Mouse (Mus musculus) liver, embryonic 15.5 days (tissue): ENCODE results near the gene Cabp2. TPM values are rescaled to one million over a fixed set of nuclear protein-coding genes. Genes with fewer than 3 reads are reported as not detected.

Experiments
- ATAC-seq: fragments of 200-750 bp; cut with Nextera tagmentation; 2 replicates; pipeline ENCODE4 v1.8.0; 2017; ENCODE audit warnings: moderate number of reproducible peaks, mild to moderate bottlenecking, moderate library complexity; ENCODE audit not compliant: insufficient read depth
- H3K27ac ChIP-seq: fragments of 300-500 bp; sonication (generic); replicated peaks from 2 replicates; pipeline ENCODE4 v1.5.1; 2015; ENCODE audit warnings: mild to moderate bottlenecking, inconsistent platforms
- H3K27me3 ChIP-seq: fragments of 300-500 bp; sonication (generic); 2 replicates; pipeline ENCODE4 v1.6.1; 2015; ENCODE audit warnings: mild to moderate bottlenecking, inconsistent platforms
- H3K36me3 ChIP-seq: fragments of 300-500 bp; sonication (generic); replicated peaks from 2 replicates; pipeline ENCODE4 v1.6.1; 2015; ENCODE audit warnings: moderate library complexity, mild to moderate bottlenecking, inconsistent platforms
- H3K4me1 ChIP-seq: fragments of 300-500 bp; sonication (generic); replicated peaks from 2 replicates; pipeline ENCODE4 v1.6.1; 2015; ENCODE audit warnings: inconsistent platforms
- H3K4me2 ChIP-seq: fragments of 300-500 bp; sonication (generic); 2 replicates; pipeline ENCODE4 v1.6.1; 2015; ENCODE audit warnings: moderate library complexity, mild to moderate bottlenecking, inconsistent platforms
- H3K4me3 ChIP-seq: fragments of 300-500 bp; sonication (generic); replicated peaks from 2 replicates; pipeline ENCODE4 v1.5.1; 2015; ENCODE audit warnings: mild to moderate bottlenecking, inconsistent platforms
- H3K9ac ChIP-seq: fragments of 300-500 bp; sonication (generic); 2 replicates; pipeline ENCODE4 v1.6.1; 2015; ENCODE audit warnings: moderate library complexity, mild to moderate bottlenecking, inconsistent platforms
- H3K9me3 ChIP-seq: fragments of 300-500 bp; sonication (generic); replicated peaks from 2 replicates; pipeline ENCODE4 v1.6.1; 2016; ENCODE audit warnings: inconsistent platforms
- WGBS: fragments of 180-500 bp; shearing (Covaris S2); methylation state at CpG from one replicate; pipeline ENCODE4 v1.1.7; 2015; ENCODE audit warnings: mixed read lengths; ENCODE audit not compliant: insufficient replicate concordance; 5-methylcytosine and 5-hydroxymethylcytosine counted together
- polyA plus RNA-seq: library from polyadenylated mRNA; unstranded; fragments of >200 nt; fragmentation: Nextera tagmentation; extraction: Ambion mirVana; gene quantifications from 2 replicates; pipeline ENCODE4 v1.2.1, GENCODE M21; 2015

The Cabp2 gene
- polyA plus RNA-seq, 1 experiment from 2014 or later, result 0.38 TPM

GRCm38 (mm10) chr19:4103294-4103693 is 21.9 kb downstream of the Cabp2 start:
- no peak for ATAC-seq
- Histone ChIP-seq H3K27ac (no peak overlapping the region), H3K27me3 (peaks cover 47% of the 10 kb centered on the region), H3K4me2 (no peak overlapping the region), H3K9ac (no peak overlapping the region), H3K4me3 (no peak overlapping the region), H3K4me1 (peaks cover 35% of the 10 kb centered on the region), H3K36me3 (peaks cover 9% of the 10 kb centered on the region; the same call in 1 of the 2 replicates), H3K9me3 (no peaks in the 10 kb centered on the region)
- 88% methylated on average over 18 of the region's 18 CpGs for whole genome bisulfite sequencing

- H3K36me3 ChIP-seq, result 0 out of 2 replicates have a peak, but pooled peaks cover 5% of the 10 kb centered on the region
- no peak overlapping the region for H3K4me3 ChIP-seq
- no peak overlapping the region for H3K4me2 ChIP-seq
- no peaks in the 10 kb centered on the region for H3K9me3 ChIP-seq
- 60% methylated on average over 3 of the region's 3 CpGs for WGBS
- no peak for ATAC-seq
- H3K4me1 ChIP-seq, result peaks cover 30% of the 10 kb centered on the region
- H3K27ac ChIP-seq, result no peak overlapping the region
- H3K9ac ChIP-seq, result no peak overlapping the region
- peaks cover 47% of the 10 kb centered on the region for H3K27me3 ChIP-seq
Observed at GRCm38 (mm10) chr19:4103792-4104191, 22.4 kb downstream of the Cabp2 start.

GRCm38 (mm10) chr19:4104675-4105194 is 23.4 kb downstream of the Cabp2 start:
- Histone ChIP-seq H3K9ac (no peak overlapping the region), H3K36me3 (0 out of 2 replicates have a peak, but pooled peaks cover 5% of the 10 kb centered on the region), H3K27me3 (peaks cover 44% of the 10 kb centered on the region), H3K27ac (no peak overlapping the region), H3K4me1 (peaks cover 20% of the 10 kb centered on the region), H3K4me3 (no peak overlapping the region), H3K4me2 (no peak overlapping the region), H3K9me3 (no peaks in the 10 kb centered on the region)
- WGBS, result 78% methylated on average over 16 of the region's 16 CpGs
- no peak for ATAC-seq

- no peaks in the 10 kb centered on the region for H3K9me3 ChIP-seq
- WGBS, result 84% methylated on average over 14 of the region's 14 CpGs
Observed at GRCm38 (mm10) chr19:4106654-4107053, 25.3 kb downstream of the Cabp2 start.

GRCm38 (mm10) chr19:4108535-4108934 is 27.2 kb downstream of the Cabp2 start:
- H3K4me1 ChIP-seq, result peaks cover 19% of the 10 kb centered on the region

More at GRCm38 (mm10) chr19:4106654-4107053, 25.3 kb downstream of the Cabp2 start:
- 0 out of 2 replicates have a peak, but pooled peaks cover 7% of the 10 kb centered on the region for H3K36me3 ChIP-seq
- ATAC-seq, result no peak
- H3K4me2 ChIP-seq, result no peak overlapping the region
- H3K27ac ChIP-seq, result no peak overlapping the region
- no peak overlapping the region for H3K4me3 ChIP-seq
- no peak overlapping the region for H3K9ac ChIP-seq
- peaks cover 2% of the 10 kb centered on the region for H3K4me1 ChIP-seq
- H3K27me3 ChIP-seq, result peaks cover 24% of the 10 kb centered on the region

GRCm38 (mm10) chr19:4112063-4112960 is 30.9 kb downstream of the Cabp2 start:
- Histone ChIP-seq H3K27ac (peak overlapping the region; percentile 66; the same call in 1 of the 2 replicates), H3K4me1 (peaks cover 31% of the 10 kb centered on the region), H3K27me3 (no peaks in the 10 kb centered on the region), H3K4me2 (no peak overlapping the region), H3K36me3 (peaks cover 54% of the 10 kb centered on the region), H3K4me3 (no peak overlapping the region), H3K9me3 (no peaks in the 10 kb centered on the region), H3K9ac (no peak overlapping the region)
- no peak for ATAC-seq
- 85% methylated on average over 26 of the region's 26 CpGs for WGBS

More at GRCm38 (mm10) chr19:4108535-4108934, 27.2 kb downstream of the Cabp2 start:
- ATAC-seq, result no peak
- Histone ChIP-seq H3K9me3 (no peaks in the 10 kb centered on the region), H3K9ac (no peak overlapping the region), H3K4me2 (no peak overlapping the region), H3K36me3 (0 out of 2 replicates have a peak, but pooled peaks cover 24% of the 10 kb centered on the region), H3K4me3 (no peak overlapping the region), H3K27ac (no peak overlapping the region), H3K27me3 (peaks cover 6% of the 10 kb centered on the region)
- 71% methylated on average over 9 of the region's 9 CpGs for whole genome bisulfite sequencing

- Histone ChIP-seq H3K27me3 (no peaks in the 10 kb centered on the region), H3K27ac (peak overlapping the region; percentile 66), H3K36me3 (peaks cover 62% of the 10 kb centered on the region), H3K9ac (peak overlapping the region; percentile 15), H3K9me3 (no peaks in the 10 kb centered on the region), H3K4me3 (peak overlapping the region; percentile 12; the same call in 1 of the 2 replicates), H3K4me1 (peaks cover 31% of the 10 kb centered on the region), H3K4me2 (peak overlapping the region; percentile 56)
- ATAC-seq, result peak; percentile 72
- 25% methylated on average over 13 of the region's 13 CpGs for WGBS
Observed at GRCm38 (mm10) chr19:4113186-4113805, 31.9 kb downstream of the Cabp2 start.

GRCm38 (mm10) chr19:4113806-4114230 is 32.4 kb downstream of the Cabp2 start:
- 7% methylated on average over 5 of the region's 5 CpGs for WGBS
- Histone ChIP-seq H3K36me3 (peaks cover 62% of the 10 kb centered on the region), H3K27ac (peak overlapping the region; percentile 66), H3K9ac (peak overlapping the region; percentile 15), H3K27me3 (no peaks in the 10 kb centered on the region), H3K4me2 (peak overlapping the region; percentile 56), H3K4me1 (peaks cover 31% of the 10 kb centered on the region), H3K9me3 (no peaks in the 10 kb centered on the region), H3K4me3 (peak overlapping the region; percentile 12; the same call in 1 of the 2 replicates)
- ATAC-seq, result peak; percentile 19; the same call in 1 of the 2 replicates

GRCm38 (mm10) chr19:4114551-4114950 is 33.2 kb downstream of the Cabp2 start:
- H3K4me2 ChIP-seq, result no peak overlapping the region
- H3K9me3 ChIP-seq, result no peaks in the 10 kb centered on the region
- no peak overlapping the region for H3K4me3 ChIP-seq
- peaks cover 62% of the 10 kb centered on the region for H3K36me3 ChIP-seq
- peaks cover 34% of the 10 kb centered on the region for H3K4me1 ChIP-seq
- ATAC-seq, result no peak
- H3K9ac ChIP-seq, result no peak overlapping the region
- H3K27ac ChIP-seq, result peak overlapping the region; percentile 66; the same call in 1 of the 2 replicates
- 83% methylated on average over 10 of the region's 10 CpGs for WGBS
- H3K27me3 ChIP-seq, result no peaks in the 10 kb centered on the region

- Histone ChIP-seq H3K9ac (no peak overlapping the region), H3K4me3 (no peak overlapping the region), H3K4me1 (peaks cover 40% of the 10 kb centered on the region), H3K27ac (no peak overlapping the region), H3K36me3 (peaks cover 62% of the 10 kb centered on the region), H3K27me3 (no peaks in the 10 kb centered on the region), H3K9me3 (no peaks in the 10 kb centered on the region), H3K4me2 (no peak overlapping the region)
- WGBS, result 81% methylated on average over 10 of the region's 10 CpGs
- ATAC-seq, result no peak
Observed at GRCm38 (mm10) chr19:4115144-4115543, 33.8 kb downstream of the Cabp2 start.

GRCm38 (mm10) chr19:4115816-4116215 is 34.4 kb downstream of the Cabp2 start:
- Histone ChIP-seq H3K4me3 (no peak overlapping the region), H3K36me3 (peaks cover 62% of the 10 kb centered on the region), H3K4me1 (peaks cover 46% of the 10 kb centered on the region), H3K27me3 (no peaks in the 10 kb centered on the region), H3K9ac (no peak overlapping the region), H3K9me3 (no peaks in the 10 kb centered on the region), H3K27ac (no peak overlapping the region), H3K4me2 (no peak overlapping the region)
- WGBS, result 84% methylated on average over 11 of the region's 11 CpGs
- no peak for ATAC-seq
